Mouse (Mus musculus): ENCODE data around the gene Tsen34. TPM values are rescaled to one million over a fixed set of nuclear protein-coding genes. Genes with fewer than 3 reads are reported as not detected.
A peak's percentile ranks its signal among the peaks of the same experiment; 100 is the strongest.

Tsen34 gene
- polyA plus RNA-seq, 1 experiment from 2014 or later = 173 TPM

- Histone ChIP-seq H3K27me3 (ENCODE audit: control insufficient read depth, insufficient read depth, low read length) (no peaks in the 10 kb centered on the region), H3K4me3 (ENCODE audit: low read depth, low read length) (no peak within 1 kb of the TSS), H3K9ac (ENCODE audit: low read depth, low read length) (no peak within 1 kb of the TSS), H3K27ac (ENCODE audit: low read depth, low read length) (no peak within 1 kb of the TSS), H3K9me3 (replicated peaks; ENCODE audit: control insufficient read depth, low read length) (no peaks in the 10 kb centered on the region), H3K4me2 (no peak within 1 kb of the TSS), H3K36me3 (ENCODE audit: control insufficient read depth, insufficient read depth, low read length) (peaks cover 2% of the 10 kb centered on the region; the same call in 1 of the 2 replicates), H3K4me1 (ENCODE audit: control insufficient read depth, insufficient read depth, low read length) (no peaks in the 10 kb centered on the region)
- ATAC-seq (replicated peaks; ENCODE audit: insufficient number of reproducible peaks, low FRiP score, low TSS enrichment) = no peak
- 46% methylated on average over 9 of the region's 9 CpGs for WGBS (ENCODE audit: insufficient replicate concordance)
These were observed 15.3 kb upstream of the Tsen34 start, which contains the start of gene Tmc4 for GRCm38 (mm10) chr7:3677342-3677741. TSS of gene Tmc4 (minus strand) at chr7:3677553.

GRCm38 (mm10) chr7:3683908-3684550 is 8.6 kb upstream of the Tsen34 start:
- Histone ChIP-seq H3K4me1 (ENCODE audit: control insufficient read depth, insufficient read depth, low read length) (no peaks in the 10 kb centered on the region), H3K27me3 (ENCODE audit: control insufficient read depth, insufficient read depth, low read length) (no peaks in the 10 kb centered on the region), H3K27ac (ENCODE audit: low read depth, low read length) (no peak overlapping the region), H3K9ac (ENCODE audit: low read depth, low read length) (no peak overlapping the region), H3K9me3 (replicated peaks; ENCODE audit: control insufficient read depth, low read length) (no peaks in the 10 kb centered on the region), H3K4me2 (no peak overlapping the region), H3K36me3 (ENCODE audit: control insufficient read depth, insufficient read depth, low read length) (peaks cover 16% of the 10 kb centered on the region), H3K4me3 (ENCODE audit: low read depth, low read length) (no peak overlapping the region)
- no peak for ATAC-seq (replicated peaks; ENCODE audit: insufficient number of reproducible peaks, low FRiP score, low TSS enrichment)
- WGBS (ENCODE audit: insufficient replicate concordance) = 85% methylated on average over 10 of the region's 10 CpGs

- H3K27me3 ChIP-seq (ENCODE audit: control insufficient read depth, insufficient read depth, low read length) = no peaks in the 10 kb centered on the region
- WGBS (ENCODE audit: insufficient replicate concordance) = 82% methylated on average over 8 of the region's 8 CpGs
- H3K4me3 ChIP-seq (ENCODE audit: low read depth, low read length) = no peak overlapping the region
- H3K4me2 ChIP-seq = no peak overlapping the region
- no peak overlapping the region for H3K27ac ChIP-seq (ENCODE audit: low read depth, low read length)
- no peaks in the 10 kb centered on the region for H3K9me3 ChIP-seq (replicated peaks; ENCODE audit: control insufficient read depth, low read length)
- H3K9ac ChIP-seq (ENCODE audit: low read depth, low read length) = no peak overlapping the region
- H3K36me3 ChIP-seq (ENCODE audit: control insufficient read depth, insufficient read depth, low read length) = peaks cover 14% of the 10 kb centered on the region
- H3K4me1 ChIP-seq (ENCODE audit: control insufficient read depth, insufficient read depth, low read length) = no peaks in the 10 kb centered on the region
- no peak for ATAC-seq (replicated peaks; ENCODE audit: insufficient number of reproducible peaks, low FRiP score, low TSS enrichment)
These were observed 8.0 kb upstream of the Tsen34 start for GRCm38 (mm10) chr7:3684698-3685097.

GRCm38 (mm10) chr7:3685400-3686187 is 7.1 kb upstream of the Tsen34 start:
- no peak for ATAC-seq (replicated peaks; ENCODE audit: insufficient number of reproducible peaks, low FRiP score, low TSS enrichment)
- no peaks in the 10 kb centered on the region for H3K27me3 ChIP-seq (ENCODE audit: control insufficient read depth, insufficient read depth, low read length)
- H3K4me1 ChIP-seq (ENCODE audit: control insufficient read depth, insufficient read depth, low read length) = no peaks in the 10 kb centered on the region
- H3K9me3 ChIP-seq (replicated peaks; ENCODE audit: control insufficient read depth, low read length) = no peaks in the 10 kb centered on the region
- H3K27ac ChIP-seq (ENCODE audit: low read depth, low read length) = no peak overlapping the region
- peaks cover 14% of the 10 kb centered on the region for H3K36me3 ChIP-seq (ENCODE audit: control insufficient read depth, insufficient read depth, low read length)
- no peak overlapping the region for H3K4me2 ChIP-seq
- WGBS (ENCODE audit: insufficient replicate concordance) = 77% methylated on average over 31 of the region's 31 CpGs
- H3K9ac ChIP-seq (ENCODE audit: low read depth, low read length) = no peak overlapping the region
- H3K4me3 ChIP-seq (ENCODE audit: low read depth, low read length) = no peak overlapping the region

GRCm38 (mm10) chr7:3691919-3692318 is 744 bp upstream of the Tsen34 start:
- Histone ChIP-seq H3K27me3 (ENCODE audit: control insufficient read depth, insufficient read depth, low read length) (no peaks in the 10 kb centered on the region), H3K4me1 (ENCODE audit: control insufficient read depth, insufficient read depth, low read length) (peaks cover 12% of the 10 kb centered on the region), H3K36me3 (ENCODE audit: control insufficient read depth, insufficient read depth, low read length) (peaks cover 3% of the 10 kb centered on the region; the same call in 1 of the 2 replicates), H3K9ac (ENCODE audit: low read depth, low read length) (peak overlapping the region; percentile 85), H3K4me3 (ENCODE audit: low read depth, low read length) (peak overlapping the region; percentile 78), H3K4me2 (peak overlapping the region; percentile 96), H3K27ac (ENCODE audit: low read depth, low read length) (no peak overlapping the region), H3K9me3 (replicated peaks; ENCODE audit: control insufficient read depth, low read length) (no peaks in the 10 kb centered on the region)
- 29% methylated on average over 3 of the region's 3 CpGs for WGBS (ENCODE audit: insufficient replicate concordance)
- ATAC-seq (replicated peaks; ENCODE audit: insufficient number of reproducible peaks, low FRiP score, low TSS enrichment) = no peak

- peak; percentile 85 for ATAC-seq (replicated peaks; ENCODE audit: insufficient number of reproducible peaks, low FRiP score, low TSS enrichment)
- Histone ChIP-seq H3K9ac (ENCODE audit: low read depth, low read length) (peak within 1 kb of the TSS; percentile 85), H3K27me3 (ENCODE audit: control insufficient read depth, insufficient read depth, low read length) (no peaks in the 10 kb centered on the region), H3K9me3 (replicated peaks; ENCODE audit: control insufficient read depth, low read length) (no peaks in the 10 kb centered on the region), H3K4me1 (ENCODE audit: control insufficient read depth, insufficient read depth, low read length) (peaks cover 12% of the 10 kb centered on the region), H3K36me3 (ENCODE audit: control insufficient read depth, insufficient read depth, low read length) (peaks cover 3% of the 10 kb centered on the region), H3K4me2 (peak within 1 kb of the TSS; percentile 96), H3K27ac (ENCODE audit: low read depth, low read length) (peak within 1 kb of the TSS; percentile 97), H3K4me3 (ENCODE audit: low read depth, low read length) (peak within 1 kb of the TSS; percentile 78)
- WGBS (ENCODE audit: insufficient replicate concordance) = under 1% methylated on average over 55 of the region's 55 CpGs
These were observed 535 bp downstream of the Tsen34 start, which contains the start of gene Mboat7 for GRCm38 (mm10) chr7:3692987-3693808. TSS of gene Mboat7 (minus strand) at chr7:3693523.

GRCm38 (mm10) chr7:3693809-3694075 is 1.1 kb downstream of the Tsen34 start:
- no peak for ATAC-seq (replicated peaks; ENCODE audit: insufficient number of reproducible peaks, low FRiP score, low TSS enrichment)
- Histone ChIP-seq H3K4me3 (ENCODE audit: low read depth, low read length) (peak overlapping the region; percentile 78), H3K9ac (ENCODE audit: low read depth, low read length) (peak overlapping the region; percentile 85), H3K36me3 (ENCODE audit: control insufficient read depth, insufficient read depth, low read length) (peaks cover 8% of the 10 kb centered on the region), H3K4me1 (ENCODE audit: control insufficient read depth, insufficient read depth, low read length) (peaks cover 12% of the 10 kb centered on the region), H3K4me2 (peak overlapping the region; percentile 96), H3K9me3 (replicated peaks; ENCODE audit: control insufficient read depth, low read length) (no peaks in the 10 kb centered on the region), H3K27ac (ENCODE audit: low read depth, low read length) (peak overlapping the region; percentile 97), H3K27me3 (ENCODE audit: control insufficient read depth, insufficient read depth, low read length) (no peaks in the 10 kb centered on the region)
- WGBS (ENCODE audit: insufficient replicate concordance) = under 1% methylated on average over 18 of the region's 18 CpGs

GRCm38 (mm10) chr7:3694076-3694948 is 1.6 kb downstream of the Tsen34 start:
- Histone ChIP-seq H3K9me3 (replicated peaks; ENCODE audit: control insufficient read depth, low read length) (no peaks in the 10 kb centered on the region), H3K4me1 (ENCODE audit: control insufficient read depth, insufficient read depth, low read length) (peaks cover 12% of the 10 kb centered on the region), H3K4me3 (ENCODE audit: low read depth, low read length) (peak overlapping the region; percentile 78), H3K36me3 (ENCODE audit: control insufficient read depth, insufficient read depth, low read length) (peaks cover 12% of the 10 kb centered on the region), H3K27me3 (ENCODE audit: control insufficient read depth, insufficient read depth, low read length) (no peaks in the 10 kb centered on the region), H3K4me2 (peak overlapping the region; percentile 96), H3K9ac (ENCODE audit: low read depth, low read length) (peak overlapping the region; percentile 85), H3K27ac (ENCODE audit: low read depth, low read length) (peak overlapping the region; percentile 97)
- ATAC-seq (replicated peaks; ENCODE audit: insufficient number of reproducible peaks, low FRiP score, low TSS enrichment) = peak; percentile 60
- under 1% methylated on average over 48 of the region's 55 CpGs for WGBS (ENCODE audit: insufficient replicate concordance)
